Mouse (Mus musculus) stomach, embryonic 16.5 days (tissue): ENCODE measurements around the gene Fcgr3. TPM values are rescaled to one million over a fixed set of nuclear protein-coding genes. Genes with fewer than 3 reads are reported as not detected.

Experiments
- ATAC-seq: fragments of 200-750 bp; cut with Nextera tagmentation; 2 replicates; pipeline ENCODE4 v1.8.0; 2017; ENCODE audit warnings: moderate number of reproducible peaks, moderate TSS enrichment; ENCODE audit not compliant: insufficient read depth, low FRiP score
- H3K27ac ChIP-seq: fragments of 300-500 bp; sonication (generic); 2 replicates; pipeline ENCODE4 v1.5.1; 2014; ENCODE audit warnings: low read length
- H3K27me3 ChIP-seq: fragments of 300-500 bp; sonication (generic); 2 replicates; pipeline ENCODE4 v1.6.1; 2014; ENCODE audit warnings: low read length, control low read depth, mixed read lengths; ENCODE audit not compliant: control insufficient read depth, insufficient read depth
- H3K36me3 ChIP-seq: fragments of 300-500 bp; sonication (generic); 2 replicates; pipeline ENCODE4 v1.6.1; 2014; ENCODE audit warnings: low read length; ENCODE audit not compliant: control insufficient read depth, insufficient read depth
- H3K4me1 ChIP-seq: fragments of 300-500 bp; sonication (generic); 2 replicates; pipeline ENCODE4 v1.6.1; 2014; ENCODE audit warnings: low read length, control low read depth, mixed read lengths; ENCODE audit not compliant: control insufficient read depth, insufficient read depth
- H3K4me2 ChIP-seq: fragments of 300-500 bp; sonication (generic); 2 replicates; pipeline ENCODE4 v1.6.1; 2014; ENCODE audit warnings: low read depth, low read length, mixed read lengths
- H3K4me3 ChIP-seq: fragments of 300-500 bp; sonication (generic); replicated peaks from 2 replicates; pipeline ENCODE4 v1.5.1; 2014; ENCODE audit warnings: mild to moderate bottlenecking, low read length
- H3K9ac ChIP-seq: fragments of 300-500 bp; sonication (generic); 2 replicates; pipeline ENCODE4 v1.6.1; 2014; ENCODE audit warnings: low read length
- H3K9me3 ChIP-seq: fragments of 300-500 bp; sonication (generic); replicated peaks from 2 replicates; pipeline ENCODE4 v1.6.1; 2016; ENCODE audit warnings: low read length, control low read depth; ENCODE audit not compliant: control insufficient read depth
- WGBS: fragments of 180-500 bp; shearing (Covaris S2); extraction: QIAGEN DNeasy Blood & Tissue Kit; methylation state at CpG from one replicate; pipeline ENCODE4 v1.1.7; 2014; 5-methylcytosine and 5-hydroxymethylcytosine counted together
- polyA plus RNA-seq: library from polyadenylated mRNA; unstranded; fragments of >200 nt; fragmentation: Nextera tagmentation; extraction: Ambion mirVana; gene quantifications from 2 replicates; pipeline ENCODE4 v1.2.1, GENCODE M21; 2015

Fcgr3 gene
- polyA plus RNA-seq, 1 experiment from 2014 or later: 20.2 TPM

DNA sequence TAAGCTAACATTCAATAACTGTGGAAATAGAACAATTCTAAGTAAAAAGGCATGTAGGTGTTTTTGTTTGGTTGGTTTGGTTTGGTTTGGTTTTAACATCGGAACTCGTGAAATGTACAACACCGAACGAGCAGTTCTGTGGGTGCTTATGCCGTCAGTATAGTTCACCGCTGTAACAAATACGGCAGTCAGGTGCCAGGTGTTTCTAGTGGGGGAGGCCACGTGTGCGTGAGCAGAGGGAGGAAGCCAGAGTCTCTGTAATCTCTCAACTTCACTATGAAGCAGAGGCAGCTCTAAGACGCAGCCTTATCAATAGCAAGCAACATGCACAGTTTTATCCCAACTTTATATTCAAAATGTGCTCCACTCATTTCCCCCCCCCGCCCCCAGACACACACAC, 29.1 kb downstream of the Fcgr3 start:
- ATAC-seq: no peak
- H3K27me3 ChIP-seq: peaks cover 5% of the 10 kb centered on the region; the same call in 1 of the 2 replicates
- no peaks in the 10 kb centered on the region for H3K36me3 ChIP-seq
- no peak overlapping the region for H3K9ac ChIP-seq
- H3K4me2 ChIP-seq: 0 out of 2 replicates have a peak overlapping the region, but pooled peaks have one; percentile 6
- no peaks in the 10 kb centered on the region for H3K4me1 ChIP-seq
- no peak overlapping the region for H3K27ac ChIP-seq
- no peak overlapping the region for H3K4me3 ChIP-seq
- WGBS: 52% methylated on average over 11 of the region's 11 CpGs
- H3K9me3 ChIP-seq: no peaks in the 10 kb centered on the region

DNA sequence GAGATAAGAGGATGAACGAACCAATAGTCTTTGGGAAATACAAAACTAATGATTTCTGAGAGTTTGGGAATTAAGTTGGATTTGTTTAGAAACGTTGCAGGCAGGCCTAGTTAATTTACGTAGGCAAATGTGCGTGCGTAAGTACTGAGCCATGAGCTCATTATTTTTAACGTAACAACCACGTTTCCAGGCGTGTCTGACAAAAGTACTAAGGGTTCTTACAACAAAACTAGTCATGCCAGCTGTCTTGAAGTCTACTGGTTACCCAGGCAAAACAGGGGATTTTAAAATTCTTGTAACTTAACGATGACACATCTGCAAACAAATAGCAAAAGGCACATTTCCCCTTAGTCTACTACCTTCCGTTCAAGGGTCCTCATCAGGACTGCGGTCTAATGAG, 30.5 kb downstream of the Fcgr3 start:
- H3K4me1 ChIP-seq: no peaks in the 10 kb centered on the region
- H3K27ac ChIP-seq: no peak overlapping the region
- H3K4me2 ChIP-seq: peak overlapping the region; percentile 85
- peaks cover 6% of the 10 kb centered on the region; the same call in 1 of the 2 replicates for H3K27me3 ChIP-seq
- H3K9ac ChIP-seq: peak overlapping the region; percentile 40; the same call in 1 of the 2 replicates
- no peaks in the 10 kb centered on the region for H3K9me3 ChIP-seq
- no peaks in the 10 kb centered on the region for H3K36me3 ChIP-seq
- ATAC-seq: no peak
- H3K4me3 ChIP-seq: peak overlapping the region; percentile 59
- WGBS: 8% methylated on average over 11 of the region's 11 CpGs

DNA sequence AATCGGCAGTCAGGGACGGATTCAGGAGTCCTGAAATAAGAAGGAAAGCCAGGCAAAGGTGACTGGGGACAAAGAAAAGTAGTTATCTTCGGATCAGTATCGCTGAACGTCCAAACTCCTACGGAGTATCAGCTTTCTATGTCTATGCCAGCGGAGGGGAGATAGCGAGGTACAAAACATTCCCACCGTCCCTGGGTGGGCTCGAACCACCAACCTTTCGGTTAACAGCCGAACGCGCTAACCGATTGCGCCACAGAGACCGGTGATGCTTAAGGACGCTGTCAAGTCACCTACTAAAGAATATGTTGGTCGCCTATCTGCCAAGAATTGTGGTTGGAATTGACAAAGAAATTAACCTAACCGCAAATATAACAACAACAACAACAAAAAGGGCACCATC, 31.0 kb downstream of the Fcgr3 start:
- Histone ChIP-seq H3K4me2 (peak overlapping the region; percentile 85), H3K4me3 (peak overlapping the region; percentile 59), H3K27ac (no peak overlapping the region), H3K9ac (peak overlapping the region; percentile 57), H3K27me3 (peaks cover 6% of the 10 kb centered on the region; the same call in 1 of the 2 replicates), H3K36me3 (no peaks in the 10 kb centered on the region), H3K9me3 (no peaks in the 10 kb centered on the region), H3K4me1 (no peaks in the 10 kb centered on the region)
- peak; percentile 69; the same call in 1 of the 2 replicates for ATAC-seq
- under 1% methylated on average over 20 of the region's 20 CpGs for WGBS

DNA sequence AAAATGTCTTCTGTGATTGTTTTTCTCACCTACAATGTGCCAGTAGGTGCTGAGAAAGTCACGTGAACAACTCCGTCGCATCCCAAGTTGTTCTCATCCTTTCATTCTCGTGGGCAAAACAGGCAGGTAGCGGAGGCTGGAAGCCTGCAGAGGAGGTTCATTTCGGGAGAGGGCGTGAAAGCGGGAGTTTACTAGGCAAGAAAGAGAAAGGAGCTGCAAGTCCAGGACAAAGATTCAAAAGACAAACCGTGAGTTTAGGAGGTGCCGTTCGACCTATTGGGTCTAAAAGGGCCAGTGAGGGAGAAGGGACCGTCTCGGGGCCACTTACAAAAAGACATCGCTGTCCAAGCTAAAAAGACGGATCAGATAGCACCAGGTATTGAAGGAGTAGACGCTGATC, 31.5 kb downstream of the Fcgr3 start:
- Histone ChIP-seq H3K27ac (no peak overlapping the region), H3K4me1 (no peaks in the 10 kb centered on the region), H3K4me3 (peak overlapping the region; percentile 59), H3K9ac (peak overlapping the region; percentile 57), H3K36me3 (no peaks in the 10 kb centered on the region), H3K27me3 (peaks cover 6% of the 10 kb centered on the region; the same call in 1 of the 2 replicates), H3K4me2 (peak overlapping the region; percentile 85), H3K9me3 (no peaks in the 10 kb centered on the region)
- no peak for ATAC-seq
- WGBS: under 1% methylated on average over 16 of the region's 16 CpGs

DNA sequence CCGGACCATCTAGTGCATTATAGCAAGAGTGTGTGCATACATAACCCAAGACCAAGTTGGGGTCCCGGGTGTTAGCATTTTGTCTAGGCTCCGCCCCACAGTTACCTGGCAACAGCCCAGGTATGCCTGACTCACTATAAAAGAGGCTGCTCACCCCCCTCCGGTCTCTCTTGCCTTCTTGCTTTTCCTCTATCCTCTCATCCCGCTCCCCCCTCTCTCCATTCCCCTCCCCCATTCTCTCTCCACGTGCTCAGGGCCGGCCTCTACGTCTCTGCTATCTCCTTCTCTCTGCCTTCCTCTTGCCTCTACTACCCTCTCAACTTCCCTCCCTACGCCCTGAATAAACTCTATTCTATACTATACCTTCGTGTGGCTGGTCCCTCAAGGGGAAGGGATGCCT, 32.0 kb downstream of the Fcgr3 start:
- 7% methylated on average over 10 of the region's 10 CpGs for WGBS
- Histone ChIP-seq H3K4me2 (peak overlapping the region; percentile 85), H3K4me3 (peak overlapping the region; percentile 59), H3K27me3 (peaks cover 6% of the 10 kb centered on the region; the same call in 1 of the 2 replicates), H3K9ac (no peak overlapping the region), H3K9me3 (no peaks in the 10 kb centered on the region), H3K27ac (no peak overlapping the region), H3K36me3 (no peaks in the 10 kb centered on the region), H3K4me1 (no peaks in the 10 kb centered on the region)
- ATAC-seq: no peak

DNA sequence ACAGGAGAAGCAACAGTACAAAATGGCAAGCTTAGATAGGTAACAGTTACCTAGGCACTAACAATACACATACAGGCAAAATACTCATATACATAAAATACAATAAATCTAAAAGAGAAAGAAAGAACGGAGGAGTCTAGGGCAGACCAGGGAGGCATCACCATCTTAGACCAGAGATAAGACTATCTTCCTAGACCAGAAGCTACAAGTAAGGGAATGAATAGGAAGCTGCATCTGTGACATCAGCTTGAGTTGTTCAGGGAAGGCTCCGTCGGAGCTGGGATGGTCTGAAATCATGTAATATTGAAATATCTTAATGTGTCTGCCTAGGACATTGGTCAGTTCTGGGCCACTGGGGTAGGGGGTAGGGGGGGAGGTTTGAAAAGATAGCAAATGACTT, 33.0 kb downstream of the Fcgr3 start:
- Histone ChIP-seq H3K4me2 (no peak overlapping the region), H3K9me3 (no peaks in the 10 kb centered on the region), H3K27me3 (peaks cover 6% of the 10 kb centered on the region; the same call in 1 of the 2 replicates), H3K27ac (no peak overlapping the region), H3K36me3 (no peaks in the 10 kb centered on the region), H3K4me1 (no peaks in the 10 kb centered on the region), H3K9ac (no peak overlapping the region), H3K4me3 (no peak overlapping the region)
- WGBS: 84% methylated on average over 3 of the region's 3 CpGs
- no peak for ATAC-seq

DNA sequence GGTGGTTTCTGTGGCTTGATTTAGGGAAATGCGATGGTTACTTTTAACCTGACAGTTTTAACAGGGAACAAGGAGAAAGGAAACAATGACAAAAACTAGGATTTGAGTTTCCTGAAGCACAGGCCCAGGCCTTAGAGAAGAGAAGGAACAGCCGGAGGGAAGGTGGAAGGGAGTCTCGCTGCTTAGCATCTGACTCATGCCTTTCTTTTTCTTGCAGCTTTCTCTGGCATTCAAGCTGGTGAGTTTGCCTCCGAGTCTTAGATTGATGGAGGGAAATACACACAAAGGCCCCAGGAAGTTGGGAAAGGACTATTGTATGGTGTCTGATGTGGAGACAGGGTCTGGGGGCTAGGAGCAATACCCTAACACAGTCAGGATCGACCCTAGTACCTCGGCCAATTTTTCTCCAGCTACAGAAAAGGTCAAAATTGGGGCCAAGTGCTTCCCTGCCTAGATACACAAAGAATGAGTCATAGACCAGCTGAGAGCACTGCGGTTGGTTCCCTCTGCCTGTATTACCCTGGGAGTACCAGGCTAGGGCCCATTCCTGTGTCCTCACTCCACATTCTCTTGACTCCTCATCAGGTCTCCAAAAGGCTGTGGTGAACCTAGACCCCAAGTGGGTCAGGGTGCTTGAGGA, 45.3 kb downstream of the Fcgr3 start:
- Histone ChIP-seq H3K27ac (no peak overlapping the region), H3K4me1 (no peaks in the 10 kb centered on the region), H3K36me3 (no peaks in the 10 kb centered on the region), H3K9ac (no peak overlapping the region), H3K4me2 (no peak overlapping the region), H3K4me3 (no peak overlapping the region), H3K27me3 (no peaks in the 10 kb centered on the region), H3K9me3 (no peaks in the 10 kb centered on the region)
- ATAC-seq: no peak
- 52% methylated on average over 7 of the region's 7 CpGs for WGBS

DNA sequence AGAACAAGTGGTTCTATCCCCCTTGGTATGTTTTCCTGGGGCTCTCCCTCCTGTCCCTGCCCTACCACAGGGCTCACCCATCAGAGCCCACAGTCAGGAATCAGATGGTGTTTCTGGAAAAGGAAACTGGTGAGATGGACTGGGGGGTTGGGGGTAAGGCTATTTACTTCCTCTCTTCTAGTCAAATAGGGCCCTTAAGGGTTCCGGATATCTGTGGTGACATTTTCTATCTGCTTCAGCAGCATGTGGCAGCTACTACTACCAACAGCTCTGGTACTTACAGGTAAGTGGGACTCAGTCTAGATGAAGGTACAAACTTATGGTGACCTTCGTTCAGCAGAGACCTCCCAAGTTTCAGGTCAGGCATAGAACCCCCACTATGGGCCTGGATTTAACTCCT, 46.0 kb downstream of the Fcgr3 start, which contains the start of gene Fcgr4:
Gene Fcgr4, plus strand, starts transcription at position 184 of the 400 bp plus-strand sequence.
- 88% methylated on average over 2 of the region's 2 CpGs for WGBS
- no peaks in the 10 kb centered on the region for H3K36me3 ChIP-seq
- H3K27ac ChIP-seq: no peak within 1 kb of the TSS
- no peaks in the 10 kb centered on the region for H3K9me3 ChIP-seq
- no peaks in the 10 kb centered on the region for H3K4me1 ChIP-seq
- H3K27me3 ChIP-seq: no peaks in the 10 kb centered on the region
- H3K9ac ChIP-seq: no peak within 1 kb of the TSS
- H3K4me2 ChIP-seq: no peak within 1 kb of the TSS
- no peak within 1 kb of the TSS for H3K4me3 ChIP-seq
- ATAC-seq: no peak

DNA sequence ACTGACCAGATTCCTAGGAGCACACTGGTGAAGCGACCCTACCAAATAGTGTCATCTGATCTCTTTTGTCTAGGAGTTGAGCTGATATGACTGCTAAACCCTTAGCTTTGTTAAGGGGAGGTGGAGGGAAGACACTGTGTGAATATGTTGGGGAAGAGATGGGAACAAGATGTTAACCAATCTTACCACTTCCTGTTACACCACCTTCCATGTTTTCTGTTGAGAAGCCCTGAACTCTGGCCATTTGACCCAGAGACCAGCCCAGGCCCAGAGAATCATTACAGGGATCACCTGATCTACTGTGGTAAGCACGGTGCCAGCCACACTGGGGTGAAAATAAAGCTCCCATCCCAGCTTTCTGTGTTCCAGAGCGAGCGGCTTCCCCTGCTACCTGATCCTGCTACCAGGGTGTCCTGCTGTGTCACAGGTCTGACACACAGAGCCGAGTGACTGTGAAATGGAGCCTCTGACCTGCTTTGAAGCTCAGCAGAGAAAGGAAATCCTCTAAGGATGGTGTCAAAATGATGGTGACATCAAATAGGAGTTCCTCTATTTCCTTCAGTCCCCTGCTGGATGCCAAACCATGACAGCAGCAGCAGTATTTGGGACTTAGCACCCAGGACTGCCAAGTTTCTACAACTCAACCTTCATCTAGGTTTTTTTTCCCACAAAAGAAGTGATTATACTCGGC, 47.1 kb downstream of the Fcgr3 start:
- no peak overlapping the region for H3K4me2 ChIP-seq
- no peaks in the 10 kb centered on the region for H3K36me3 ChIP-seq
- ATAC-seq: no peak
- no peaks in the 10 kb centered on the region for H3K9me3 ChIP-seq
- H3K27me3 ChIP-seq: no peaks in the 10 kb centered on the region
- 49% methylated on average over 6 of the region's 6 CpGs for WGBS
- no peaks in the 10 kb centered on the region for H3K4me1 ChIP-seq
- H3K27ac ChIP-seq: no peak overlapping the region
- H3K9ac ChIP-seq: no peak overlapping the region
- H3K4me3 ChIP-seq: no peak overlapping the region
